Mouse (Mus musculus) heart, postnatal 10 days (tissue): ENCODE measurements around the gene Lcat. TPM values are rescaled to one million over a fixed set of nuclear protein-coding genes. Genes with fewer than 3 reads are reported as not detected.

ENCODE experiments used
- DNase-seq, 2 experiments: peaks; one replicate each; pipeline ENCODE4 v3.0.0; 2021
- intact Hi-C: fragments of 180-260 bp; cut with DNase I; formaldehyde crosslinking; loops from one replicate; pipeline ENCODE4 v1.15.1; 2025
- total RNA-seq, 2 experiments: library from RNA; stranded (reverse); gene quantifications; 2 replicates each; pipeline ENCODE4 v1.2.3; 2021

Gene Lcat
- total RNA-seq, 2 experiments from 2014 or later, result 0.64 to 0.77 TPM

DNA sequence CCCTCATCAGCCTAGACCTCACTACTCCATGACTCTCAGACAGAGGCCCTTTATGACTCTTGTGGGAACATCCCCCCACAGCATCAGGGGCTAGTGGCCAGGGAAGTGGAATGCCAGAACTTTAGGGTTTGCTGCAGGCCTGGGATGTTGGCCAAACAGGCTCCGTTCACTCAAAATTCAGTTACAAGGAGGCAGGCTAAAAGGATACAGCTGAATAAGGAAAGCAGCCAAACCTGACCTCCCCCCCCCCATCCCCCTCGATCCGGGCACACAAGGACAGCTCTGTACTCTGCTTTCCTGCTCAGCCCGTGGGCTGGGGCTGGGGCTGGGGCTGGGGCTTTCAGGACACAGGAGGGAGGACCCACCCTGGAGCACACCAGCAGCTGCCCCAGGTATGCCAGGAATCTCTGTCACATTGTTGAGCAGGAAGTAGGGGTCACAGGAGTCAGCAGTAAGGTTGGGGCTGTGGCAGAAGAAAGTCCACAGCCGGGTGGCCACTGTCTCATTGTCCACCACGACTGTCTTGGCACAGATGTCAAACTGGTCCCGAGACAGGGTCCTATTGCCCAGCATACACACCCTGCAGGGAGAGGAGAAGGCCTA, 8.0 kb upstream of the Lcat start:
- intact Hi-C loops, result no loop called here
- peak; percentile 84 for DNase-seq

DNA sequence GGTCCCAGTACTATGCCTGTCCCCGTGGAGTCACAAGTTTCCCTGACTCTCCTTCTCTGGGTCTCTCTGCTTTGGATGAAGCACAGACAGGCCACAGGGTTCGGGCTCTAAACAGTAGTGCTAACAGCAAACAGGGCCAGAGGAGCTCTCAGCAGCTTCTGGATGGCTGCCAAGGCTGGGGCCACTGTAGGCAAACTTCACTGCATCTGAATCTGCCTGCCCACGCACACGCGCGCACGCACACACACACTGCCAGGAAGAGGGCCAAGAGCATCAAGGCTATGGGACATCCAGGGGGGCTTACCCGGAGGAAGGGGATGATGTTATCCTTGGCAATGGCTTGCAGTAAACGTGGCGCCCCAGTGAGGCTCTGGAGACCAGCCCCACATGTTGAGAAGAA, 6.2 kb upstream of the Lcat start:
- intact Hi-C loops, result no loop called here
- DNase-seq, result peak; percentile 73 to 76

DNA sequence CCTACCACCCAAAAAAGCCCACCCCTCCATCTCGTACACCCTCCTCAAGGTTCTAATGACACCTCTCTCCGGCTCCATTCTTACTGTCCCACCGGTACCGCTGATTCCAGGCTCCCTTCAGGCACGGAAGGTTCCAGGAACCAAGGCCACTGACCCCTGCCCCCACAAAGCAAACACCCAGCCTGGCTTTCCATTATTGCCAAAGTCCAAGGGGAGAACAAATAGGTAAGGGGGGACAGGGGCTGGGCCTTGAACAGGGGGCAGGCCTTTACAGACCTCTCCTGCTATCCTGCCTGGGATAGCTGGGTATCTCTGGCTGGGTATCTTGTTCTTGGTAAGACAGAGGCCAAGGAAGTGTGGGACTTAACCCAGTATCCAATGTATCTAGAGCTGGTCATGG, 640 bp downstream of the Lcat start:
- intact Hi-C loops, result no loop called here
- DNase-seq, result no peak

DNA sequence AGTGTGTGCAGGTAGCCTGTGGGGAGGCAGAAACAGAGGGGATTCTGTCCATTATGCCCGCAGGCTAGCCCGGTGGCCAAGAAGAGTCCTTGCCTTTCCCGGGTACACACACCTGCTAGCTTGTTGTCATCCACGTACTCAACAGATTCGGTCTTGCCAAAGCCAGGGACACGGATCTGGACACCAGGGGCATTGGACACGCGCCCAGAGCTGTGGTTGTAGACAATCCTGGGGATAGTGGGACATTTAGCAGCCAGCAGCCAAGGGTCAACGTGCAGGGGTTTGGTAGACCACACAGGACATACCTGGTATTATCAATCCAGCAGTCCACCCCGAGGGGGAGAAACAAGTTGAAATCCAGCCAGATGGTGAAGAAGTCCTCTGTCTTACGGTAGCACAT, 1.2 kb downstream of the Lcat start:
- no peak for DNase-seq
- intact Hi-C loops, result no loop called here

DNA sequence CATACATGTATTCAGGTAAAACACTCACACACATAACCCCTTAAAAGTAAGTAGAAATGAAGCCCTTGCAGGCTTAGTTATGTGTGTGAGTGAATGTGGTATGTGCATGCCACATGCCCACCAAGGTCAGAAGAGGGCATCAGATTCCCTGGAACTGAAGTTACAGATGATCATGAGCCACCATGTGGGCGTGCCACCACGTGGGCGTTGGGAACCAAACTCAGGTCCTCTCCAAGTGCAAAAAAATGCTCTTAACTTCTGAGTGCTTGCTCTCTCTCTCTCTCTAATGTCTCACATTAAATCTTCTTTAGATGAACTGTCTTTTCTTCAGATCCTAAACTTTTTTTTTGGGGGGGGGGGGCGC, 4.9 kb downstream of the Lcat start, which contains the start of gene Psmb10:
Psmb10 (minus strand) TSS at position 139 of the 364 bp plus-strand sequence.
- intact Hi-C loops, result no loop called here

DNA sequence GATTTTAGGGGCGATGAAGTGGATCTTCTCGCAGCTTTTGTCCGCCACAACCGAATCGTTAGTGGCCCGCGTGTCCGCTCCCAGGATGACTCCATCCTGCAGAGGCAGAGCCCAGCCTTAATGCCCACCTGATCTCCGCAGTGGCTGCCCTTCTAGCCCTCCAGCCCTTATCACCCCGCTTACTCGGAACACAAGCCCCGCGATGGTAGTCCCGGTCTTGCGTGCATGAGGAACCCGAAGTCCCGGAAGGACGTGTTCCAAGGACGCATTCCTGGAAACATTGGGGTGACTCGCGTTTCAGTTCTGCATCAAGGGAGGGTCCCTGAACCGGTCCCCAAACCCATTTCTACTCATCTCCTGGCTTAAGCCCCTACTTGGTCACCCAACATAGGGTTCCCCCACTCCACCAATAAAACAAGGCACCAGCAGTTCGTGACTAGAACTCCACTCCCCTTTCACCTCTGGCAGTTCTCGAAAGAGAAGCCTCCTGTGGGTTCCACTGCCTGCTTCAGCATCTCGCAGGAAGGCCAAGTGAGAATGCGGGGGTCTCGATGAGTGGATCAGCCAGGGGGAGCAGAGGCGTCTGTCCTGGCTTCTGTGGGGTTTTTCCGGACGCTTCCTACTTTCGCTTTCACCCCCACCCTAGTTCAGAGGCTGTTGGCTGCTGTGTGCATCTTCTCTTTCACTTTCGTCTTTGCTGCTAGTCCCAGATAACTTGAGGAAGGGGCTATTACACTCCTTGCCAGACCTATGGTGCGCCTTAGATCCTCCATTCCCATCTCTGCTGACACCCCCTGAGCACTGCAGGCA, 5.5 kb downstream of the Lcat start:
- intact Hi-C loops, result loop anchor here (2.0 kb wide), 1 partner anchor 27 kb away; no protein-coding TSS in a partner anchor
- DNase-seq, result peak; percentile 64 to 74

More for the DNA sequence above, 4.9 kb downstream of the Lcat start, which contains the start of gene Psmb10:
- DNase-seq, result peak; percentile 61 to 66

DNA sequence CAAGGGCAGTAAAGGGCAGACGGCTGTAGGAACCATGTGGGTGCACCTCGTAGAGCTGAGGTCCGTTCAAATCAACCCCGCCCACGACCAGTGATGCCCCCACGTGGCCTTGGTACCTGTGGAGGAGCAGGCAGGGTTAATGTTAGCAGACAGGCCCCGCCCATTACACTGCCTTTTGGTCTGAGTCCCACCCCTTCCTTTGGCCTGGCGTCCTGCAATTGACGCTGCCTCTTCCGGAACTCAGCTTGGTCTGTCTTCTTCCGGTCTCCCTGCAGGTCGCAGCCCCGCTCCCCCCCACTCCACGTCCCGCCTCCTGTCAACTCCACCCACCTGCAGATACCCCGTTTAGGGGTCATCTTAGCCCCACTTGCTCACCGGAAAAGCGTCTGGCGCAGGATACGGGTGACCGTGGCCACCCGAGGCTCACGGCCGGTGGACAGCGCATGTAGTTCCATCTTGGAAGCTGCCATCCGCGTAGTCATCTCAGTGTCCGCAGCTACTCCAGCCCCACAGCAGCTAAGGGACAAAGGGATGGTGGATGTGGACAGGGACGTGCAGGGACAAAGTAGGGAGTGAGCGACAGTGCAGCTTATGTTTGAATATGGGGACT, 6.2 kb downstream of the Lcat start:
- peak; percentile 93 for DNase-seq
- intact Hi-C loops, result loop anchor here (2.0 kb wide), 1 partner anchor 28 kb away; no protein-coding TSS in a partner anchor

DNA sequence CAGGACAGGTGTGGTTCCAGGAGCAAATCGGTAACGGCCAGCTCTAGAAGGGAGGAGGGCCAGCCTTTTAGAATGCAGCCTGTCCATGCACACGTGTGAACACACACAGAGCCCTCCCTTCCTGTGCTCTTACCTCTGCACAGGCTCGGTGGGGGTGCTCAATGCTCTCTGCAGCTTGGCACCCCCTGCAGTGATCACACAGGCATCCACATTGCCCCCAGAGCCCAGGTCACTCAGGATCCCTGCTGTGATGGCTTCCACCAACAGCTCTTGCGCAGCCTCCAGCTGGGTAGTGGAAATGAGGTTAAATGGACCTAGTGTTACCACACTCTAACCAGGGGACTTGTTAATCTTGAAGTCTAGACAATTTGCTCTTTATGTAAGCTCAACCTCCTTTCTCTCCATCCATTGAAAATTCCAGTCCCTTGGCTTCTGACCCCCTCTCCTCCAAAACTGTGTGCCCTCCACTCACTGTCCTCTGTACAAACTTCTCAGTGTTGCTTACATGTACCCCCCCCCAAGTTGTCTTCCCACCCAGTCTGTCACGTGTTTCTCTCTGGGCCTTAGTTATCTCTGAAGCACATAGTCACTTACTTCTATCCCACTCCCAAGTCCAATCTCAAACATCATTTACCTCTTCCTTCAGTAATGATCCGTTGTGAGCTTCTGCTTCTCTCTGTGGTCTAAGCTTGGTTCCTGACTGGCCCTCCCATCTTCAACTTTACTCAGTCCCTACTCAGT, 7.1 kb downstream of the Lcat start:
- intact Hi-C loops, result loop anchor here (2.0 kb wide), 1 partner anchor 29 kb away; no protein-coding TSS in a partner anchor

DNA sequence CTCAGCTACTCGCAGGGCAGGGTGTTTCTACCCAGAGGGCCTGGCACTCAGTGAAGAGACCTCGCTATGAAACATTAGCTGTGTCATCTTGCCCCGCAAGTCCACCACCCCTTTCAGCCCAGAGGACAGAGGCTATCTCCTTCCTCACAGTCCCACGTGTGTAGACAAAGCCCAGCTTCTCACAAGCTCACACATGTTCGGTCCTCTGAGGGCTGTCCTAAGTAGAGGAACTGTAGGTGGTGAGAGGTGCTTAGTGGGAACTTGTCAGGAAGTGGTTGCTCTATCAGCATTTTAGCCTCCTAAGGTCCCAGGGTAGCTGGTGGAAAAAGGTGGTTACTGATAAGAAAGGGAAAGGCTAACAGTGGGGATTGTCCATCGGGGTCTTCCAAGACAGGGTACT, 8.1 kb downstream of the Lcat start:
- intact Hi-C loops, result no loop called here
- no peak for DNase-seq

More for the DNA sequence above, 7.1 kb downstream of the Lcat start:
- no peak for DNase-seq

DNA sequence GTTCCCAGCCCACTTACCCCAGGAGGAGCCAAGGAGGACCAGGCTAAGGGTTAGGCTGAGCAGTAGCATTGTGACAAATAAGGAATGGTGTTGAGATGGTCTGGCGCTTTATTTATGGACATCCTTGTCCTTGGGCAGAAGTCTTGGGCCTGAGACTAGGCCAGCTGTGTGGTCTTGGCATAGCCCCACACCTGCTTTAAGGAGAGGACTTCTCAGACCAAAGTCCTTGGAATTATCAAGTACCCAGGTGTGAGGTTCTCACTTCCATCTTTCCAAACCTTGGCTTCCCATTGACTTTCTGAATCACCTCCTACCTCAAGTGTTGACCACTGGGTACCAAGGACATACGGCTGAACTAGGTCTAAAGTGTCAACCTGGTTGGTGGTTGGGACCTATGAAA, 9.4 kb downstream of the Lcat start, which contains the start of gene Ctrl:
Ctrl (minus strand) TSS at position 101 of the 400 bp plus-strand sequence.
- DNase-seq, result no peak
- intact Hi-C loops, result no loop called here

DNA sequence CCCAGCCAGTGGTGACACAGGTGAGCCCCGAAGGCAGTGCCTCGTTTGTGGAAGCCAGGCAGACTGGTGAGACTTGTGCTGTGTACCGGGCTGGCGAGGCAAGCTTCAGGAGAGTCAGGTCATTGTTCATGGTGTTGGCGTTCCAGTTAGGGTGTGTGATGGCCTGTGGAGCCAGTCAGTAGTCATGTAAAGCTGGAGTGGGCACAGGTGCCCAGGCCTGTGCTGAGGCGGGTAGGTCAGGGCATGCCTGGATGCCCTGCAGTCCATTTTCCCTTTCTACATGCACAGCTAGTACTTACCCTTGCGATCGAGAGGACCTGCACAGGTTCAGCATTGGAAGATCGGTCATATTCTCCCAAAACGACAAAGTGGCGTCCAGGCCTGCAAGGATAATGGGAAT, 10.7 kb downstream of the Lcat start:
- DNase-seq, result no peak
- intact Hi-C loops, result no loop called here

DNA sequence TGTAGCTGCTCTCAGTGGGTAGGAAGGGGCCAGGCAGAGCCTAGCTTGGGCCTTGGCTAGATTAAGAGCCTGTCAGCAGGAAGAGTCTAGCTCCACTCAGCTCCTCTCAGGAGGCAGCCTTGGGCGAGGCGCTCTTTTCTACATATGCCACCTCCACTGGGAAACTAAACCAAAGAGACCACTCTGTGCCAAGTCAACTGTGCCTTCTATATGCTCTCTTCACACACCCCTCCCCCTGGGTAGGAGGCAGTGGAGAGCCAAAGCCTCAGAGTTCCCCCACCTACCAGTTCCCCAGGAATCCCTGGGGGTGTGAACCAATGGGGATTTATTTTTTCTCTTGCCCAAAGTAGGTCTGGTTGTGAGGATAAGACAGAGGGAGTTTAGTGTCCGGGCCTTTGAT, 11.9 kb downstream of the Lcat start:
- intact Hi-C loops, result no loop called here
- no peak for DNase-seq

DNA sequence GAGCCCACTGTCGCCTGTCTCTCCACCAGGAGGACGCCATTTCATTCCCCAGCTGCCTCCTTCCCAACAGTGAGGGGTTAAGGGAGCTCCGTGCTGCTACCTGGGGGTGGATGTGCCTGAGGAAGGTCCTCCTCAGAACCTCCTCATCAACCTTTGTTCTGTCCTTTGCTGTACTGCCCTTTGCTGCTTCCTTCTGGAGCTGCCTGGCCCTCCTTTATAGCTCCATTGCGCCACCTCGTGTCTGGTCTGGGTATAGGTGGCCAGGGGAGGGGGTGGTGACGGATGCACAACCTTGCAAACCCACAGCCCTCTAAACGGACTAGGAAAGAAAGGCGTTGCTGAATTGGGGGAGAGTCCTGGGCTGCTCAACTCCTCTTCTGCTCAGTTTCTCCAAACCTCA, 12.6 kb downstream of the Lcat start:
- peak; percentile 85 to 94 for DNase-seq
- intact Hi-C loops, result loop anchor here (1.0 kb wide), 2 partner anchors 95 to 216 kb away; no protein-coding TSS in a partner anchor

DNA sequence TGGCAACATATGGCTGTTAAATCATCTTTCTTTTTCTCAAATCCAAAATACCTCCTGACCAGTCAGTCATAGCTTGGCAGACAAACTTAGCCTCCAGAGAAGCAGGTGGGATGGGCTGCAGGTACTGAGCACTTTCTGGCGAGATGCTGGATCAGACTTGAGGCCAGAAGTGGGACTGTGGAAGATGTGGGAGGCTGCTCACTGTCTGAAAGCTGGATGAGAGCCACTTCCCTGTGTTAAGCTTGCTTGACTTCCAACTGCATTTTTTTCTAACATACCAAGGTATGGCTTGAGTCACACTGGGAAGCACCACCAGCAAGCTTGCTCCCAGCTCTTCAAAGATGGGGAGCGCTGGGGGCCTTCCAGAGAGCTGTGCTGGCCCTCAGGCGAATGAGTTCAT, 18.1 kb downstream of the Lcat start:
- intact Hi-C loops, result no loop called here
- no peak for DNase-seq

DNA sequence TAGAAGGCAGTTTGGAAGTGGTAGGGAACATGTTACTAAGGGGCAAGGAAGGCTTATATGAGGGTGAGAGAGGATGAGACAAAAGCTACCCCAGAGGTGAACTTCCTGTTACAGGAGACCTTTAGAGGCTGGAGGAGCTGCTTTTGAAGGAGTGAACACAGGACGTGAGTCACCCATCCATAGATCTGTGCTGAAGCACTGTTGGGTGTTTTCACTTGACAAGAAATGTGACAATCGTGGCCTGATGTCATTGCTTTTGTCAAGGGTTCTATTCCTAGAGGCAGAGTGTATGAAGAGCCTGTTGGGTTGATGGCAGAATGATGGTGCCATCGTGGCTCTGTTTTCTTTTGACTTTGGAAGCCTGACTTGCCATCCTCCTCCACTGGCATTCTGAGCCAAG, 23.8 kb downstream of the Lcat start:
- intact Hi-C loops, result no loop called here
- DNase-seq, result no peak

DNA sequence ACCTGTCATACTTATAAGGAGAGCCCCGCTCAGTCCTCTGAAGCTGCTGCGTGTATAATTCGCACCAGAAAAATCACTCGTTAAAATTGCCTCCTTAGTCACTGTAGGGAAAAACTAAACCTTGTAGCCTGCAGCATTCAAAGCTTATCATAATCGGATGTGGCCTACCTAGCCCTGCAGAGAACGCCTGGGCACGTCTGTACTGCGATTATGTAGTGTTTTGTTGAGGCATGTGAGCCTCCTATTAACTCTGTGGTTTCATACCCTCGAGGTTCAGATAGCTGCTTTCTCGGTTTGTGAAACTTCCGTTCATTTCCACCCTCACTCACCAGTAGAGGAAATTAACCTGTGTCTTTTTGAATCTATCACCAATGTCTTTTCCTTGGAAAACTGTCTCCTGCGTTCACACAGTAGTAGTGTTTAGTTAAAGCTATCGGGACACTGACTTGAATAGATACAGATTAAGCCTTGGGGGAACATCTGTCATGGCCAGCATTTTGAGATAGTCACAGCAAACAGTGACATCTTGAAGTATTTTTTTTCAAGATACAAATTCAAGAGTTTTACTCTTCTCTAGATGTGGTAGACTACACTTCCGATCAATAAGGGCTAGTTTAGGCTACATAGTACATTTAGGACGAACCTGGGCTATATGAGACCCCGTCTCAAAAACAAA, 42.1 kb downstream of the Lcat start:
- no peak for DNase-seq
- intact Hi-C loops, result loop anchor here (2.0 kb wide), 1 partner anchor 110 kb away; the partner anchor contains the start of gene Ddx28

DNA sequence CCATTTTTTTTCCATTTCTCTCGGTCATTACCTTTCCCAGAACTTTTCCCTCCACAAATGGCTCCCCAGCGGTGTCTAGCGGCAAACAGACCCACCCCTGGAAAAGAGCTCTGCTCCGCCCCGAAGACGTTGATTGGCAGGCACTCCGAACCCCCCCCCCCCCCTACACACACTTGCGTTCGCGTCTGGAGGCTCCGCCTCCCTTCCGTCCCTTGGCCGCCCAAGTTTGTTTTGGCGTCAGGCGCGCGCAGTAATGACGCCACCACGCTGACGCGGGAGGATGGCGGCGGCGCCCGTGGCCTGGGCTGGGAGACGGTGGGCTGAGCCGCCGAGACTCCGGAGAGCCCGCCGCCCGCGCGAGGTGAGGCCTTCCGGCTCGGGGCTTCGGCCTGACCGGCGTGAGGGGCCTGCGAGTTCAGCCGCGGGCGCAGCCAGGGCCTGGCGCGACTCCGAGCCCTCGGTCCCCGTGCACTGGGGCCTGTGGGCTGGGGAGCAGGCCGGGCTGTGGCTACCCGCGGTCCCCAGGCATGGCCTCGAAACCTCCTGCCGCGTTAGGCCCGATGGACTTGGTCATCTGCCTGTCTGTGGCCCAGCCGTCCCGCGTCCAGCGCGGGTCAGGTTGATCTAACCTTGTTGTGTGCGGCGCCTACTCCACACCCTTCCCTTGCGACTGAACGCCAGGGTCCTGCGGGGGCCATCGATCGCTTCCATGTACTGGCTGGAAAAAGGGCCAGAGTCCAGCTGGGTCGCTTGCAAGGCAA, 42.8 kb downstream of the Lcat start, which contains the start of gene Pskh1:
Pskh1 (plus strand) TSS at position 262 of the 761 bp plus-strand sequence.
- DNase-seq, result peak; percentile 96
- intact Hi-C loops, result loop anchor here (2.0 kb wide), 1 partner anchor 110 kb away; the partner anchor contains the start of gene Ddx28

DNA sequence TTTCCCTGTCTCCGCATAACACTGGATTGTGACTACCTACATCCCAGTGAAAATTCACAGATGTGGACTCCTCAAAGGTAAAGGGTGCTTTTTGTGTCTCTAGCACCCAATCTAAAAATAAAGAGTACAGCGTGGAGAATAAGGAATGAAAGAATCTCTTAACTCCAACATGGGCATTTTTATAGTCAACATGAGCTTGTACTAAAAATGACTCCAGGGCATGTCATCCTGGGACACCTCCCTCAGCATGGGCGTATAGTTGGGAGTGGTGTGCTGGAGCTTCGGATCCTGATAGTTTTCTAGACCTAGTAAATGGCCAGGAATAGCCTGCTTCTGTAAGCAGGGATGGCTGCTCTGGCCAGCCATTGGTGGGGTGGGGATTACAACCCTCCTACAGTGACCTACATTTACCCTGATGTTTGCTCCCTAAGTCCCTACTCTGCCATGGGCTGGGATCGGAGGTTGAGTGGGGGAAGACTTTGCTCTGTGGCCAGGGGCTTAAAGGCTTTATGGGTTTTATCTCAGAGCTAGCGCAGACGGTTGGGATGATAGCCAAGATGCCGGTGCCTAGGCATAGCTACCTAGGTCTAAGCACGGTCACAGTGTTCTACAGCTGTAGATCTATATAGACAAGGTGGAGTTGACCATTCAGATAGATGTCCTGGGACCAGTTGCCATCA, 45.2 kb downstream of the Lcat start:
- intact Hi-C loops, result loop anchor here (2.0 kb wide), 1 partner anchor 37 kb away; the partner anchor contains the start of gene Nutf2
- DNase-seq, result no peak

DNA sequence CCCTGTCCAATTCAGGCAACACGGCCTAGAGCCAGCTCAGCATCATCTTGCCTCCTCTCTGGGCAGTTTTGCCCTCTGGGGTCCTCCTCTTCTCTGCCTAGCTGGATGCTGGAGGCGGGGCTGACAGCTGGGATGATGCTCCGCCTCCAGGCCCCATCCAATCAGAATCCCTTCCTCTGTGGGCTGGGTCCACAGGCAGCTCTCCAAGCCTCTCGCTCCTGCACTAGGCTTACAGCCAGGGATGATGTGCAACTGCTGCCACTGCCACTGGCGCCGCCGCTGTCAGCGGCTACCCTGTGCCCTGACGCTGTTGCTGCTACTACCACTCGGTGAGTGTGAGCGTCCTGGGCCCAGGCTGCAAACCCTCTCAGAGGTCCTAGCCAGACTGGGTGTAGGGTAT, 49.8 kb downstream of the Lcat start, which contains the start of gene Nrn1l:
Nrn1l (plus strand) TSS at position 229 of the 400 bp plus-strand sequence.
- intact Hi-C loops, result no loop called here
- peak; percentile 86 to 88 for DNase-seq
